Mouse (Mus musculus): ENCODE measurements around the gene Tomm70a.

GRCm38 (mm10) chr16:57197281-57197680 lies 75.8 kb downstream of the Tomm70a start:
- TF ChIP-seq CTCF (IDR thresholded peaks at IDR 0.05; ENCODE audit: control insufficient read depth, insufficient read depth, low read length), result no peak
- TF ChIP-seq POLR2A (IDR thresholded peaks at IDR 0.05; ENCODE audit: borderline replicate concordance, control insufficient read depth, low read depth, low read length), result no peak
